Mouse (Mus musculus) kidney, adult 2 months (tissue): ENCODE data around the gene Btbd2. TPM values are rescaled to one million over a fixed set of nuclear protein-coding genes. Genes with fewer than 3 reads are reported as not detected.

Experiments used
- DNase-seq: peaks from one replicate; pipeline ENCODE4 v3.0.0; 2021
- H3K27ac ChIP-seq: fragments of 200-500 bp; 2 replicates; pipeline ENCODE4 v1.5.1; 2012; ENCODE audit warnings: low read depth, low read length, control low read depth, inconsistent platforms; ENCODE audit not compliant: insufficient read depth
- H3K27me3 ChIP-seq: fragments of 200-500 bp; replicated peaks from 2 replicates; pipeline ENCODE4 v1.6.1; 2012; ENCODE audit warnings: mild to moderate bottlenecking, moderate library complexity, low read length, inconsistent platforms; ENCODE audit not compliant: control insufficient read depth, insufficient read depth
- H3K36me3 ChIP-seq: fragments of 200-500 bp; 2 replicates; pipeline ENCODE4 v1.6.1; 2012; ENCODE audit warnings: mild to moderate bottlenecking, moderate library complexity, low read length, inconsistent platforms; ENCODE audit not compliant: control insufficient read depth, insufficient read depth
- H3K4me1 ChIP-seq: fragments of 200-500 bp; 2 replicates; pipeline ENCODE4 v1.6.1; 2011; ENCODE audit warnings: low read length; ENCODE audit not compliant: control insufficient read depth, insufficient read depth
- H3K4me3 ChIP-seq: fragments of 200-500 bp; 2 replicates; pipeline ENCODE4 v1.5.1; 2011; ENCODE audit warnings: mild to moderate bottlenecking, low read depth, low read length, control low read depth; ENCODE audit not compliant: insufficient read depth
- CTCF ChIP-seq: fragments of 200-500 bp; conservative IDR thresholded peaks from 2 replicates; pipeline ENCODE4 v1.5.1; 2011; ENCODE audit warnings: low read depth, mild to moderate bottlenecking, control low read depth, low read length, moderate library complexity, mixed read lengths; ENCODE audit not compliant: insufficient read depth, insufficient read length
- POLR2A ChIP-seq: fragments of 200-500 bp; IDR thresholded peaks from one replicate; pipeline ENCODE4 v1.6.1; 2011; ENCODE audit warnings: low read depth, low read length, control low read depth
- WGBS: fragments of 180-500 bp; shearing (Covaris S2); methylation state at CpG from one replicate; pipeline ENCODE4 v1.1.7; 2018; 5-methylcytosine and 5-hydroxymethylcytosine counted together
- polyA plus RNA-seq: library from polyadenylated mRNA; depleted of rRNA; stranded (reverse); fragments of >200 nt; gene quantifications from 2 replicates; pipeline ENCODE4 v1.2.3, GENCODE M21; 2012

Gene Btbd2
- polyA plus RNA-seq, 1 experiment = 77.7 TPM

- H3K36me3 ChIP-seq = no peaks in the 10 kb centered on the region
- H3K27me3 ChIP-seq = no peaks in the 10 kb centered on the region
- no peak overlapping the region for H3K4me3 ChIP-seq
- no peak overlapping the region for H3K27ac ChIP-seq
- H3K4me1 ChIP-seq = no peaks in the 10 kb centered on the region
- no peak for DNase-seq
- 97% methylated on average over 3 of the region's 3 CpGs for WGBS
- TF ChIP-seq CTCF = no peak
- no peak for TF ChIP-seq POLR2A
Measured at GRCm38 (mm10) chr10:80686617-80687016, 29.7 kb upstream of the Btbd2 start.

DNA sequence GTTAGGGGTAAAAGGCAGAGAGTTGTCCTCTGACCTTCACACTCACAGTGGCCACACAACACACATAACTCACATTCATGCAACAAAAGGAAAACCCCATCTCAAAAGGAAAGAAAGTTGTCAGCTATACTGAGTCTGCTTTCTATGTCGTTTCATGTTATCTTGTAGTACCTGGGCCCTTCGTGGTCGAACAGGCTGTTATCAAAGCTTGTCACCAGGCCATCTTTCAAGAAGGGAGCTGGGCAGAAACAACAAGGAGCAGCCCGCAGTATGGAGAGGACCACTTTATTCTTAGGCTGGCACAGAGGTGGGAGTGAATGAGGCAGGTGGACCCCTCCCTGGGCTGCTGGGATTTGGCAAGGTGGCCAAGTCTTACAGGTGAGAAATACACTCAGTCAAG, 28.1 kb upstream of the Btbd2 start:
- Histone ChIP-seq H3K36me3 (no peaks in the 10 kb centered on the region), H3K4me3 (no peak overlapping the region), H3K4me1 (peaks cover 4% of the 10 kb centered on the region), H3K27ac (no peak overlapping the region), H3K27me3 (no peaks in the 10 kb centered on the region)
- WGBS = 93% methylated on average over 4 of the region's 4 CpGs
- TF ChIP-seq POLR2A (no peak), CTCF (no peak)
- DNase-seq = no peak

DNA sequence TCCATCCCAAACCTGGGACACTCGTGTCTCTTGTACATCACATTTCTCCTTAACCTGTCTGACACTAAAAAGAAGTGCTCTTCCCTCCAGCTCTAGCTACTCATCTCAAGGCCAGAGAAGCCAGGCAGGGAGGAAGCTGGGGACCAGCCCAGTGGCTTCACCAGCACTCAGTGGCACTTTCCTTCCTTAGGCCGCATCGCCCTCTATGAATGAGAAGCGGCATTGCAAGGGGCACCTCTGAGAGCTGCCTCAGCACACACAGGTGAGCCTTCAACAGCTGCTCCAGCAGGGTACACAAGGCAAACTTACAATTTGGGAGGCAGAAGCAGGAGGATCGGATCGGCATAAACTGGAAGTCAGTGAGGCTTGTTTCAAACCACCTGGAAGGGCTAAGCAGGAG, 27.3 kb upstream of the Btbd2 start:
- no peak for TF ChIP-seq POLR2A
- peak; percentile 97 for TF ChIP-seq CTCF
- DNase-seq = peak; percentile 85
- Histone ChIP-seq H3K27ac (no peak overlapping the region), H3K4me1 (peaks cover 12% of the 10 kb centered on the region), H3K4me3 (no peak overlapping the region), H3K27me3 (no peaks in the 10 kb centered on the region), H3K36me3 (no peaks in the 10 kb centered on the region)
- 43% methylated on average over 6 of the region's 6 CpGs for WGBS

- Histone ChIP-seq H3K4me1 (peaks cover 16% of the 10 kb centered on the region), H3K4me3 (no peak overlapping the region), H3K36me3 (no peaks in the 10 kb centered on the region), H3K27ac (no peak overlapping the region), H3K27me3 (no peaks in the 10 kb centered on the region)
- TF ChIP-seq CTCF (no peak), POLR2A (no peak)
- DNase-seq = no peak
- WGBS = 90% methylated on average over 1 of the region's 1 CpGs
Measured at GRCm38 (mm10) chr10:80683647-80684046, 26.8 kb upstream of the Btbd2 start.

DNA sequence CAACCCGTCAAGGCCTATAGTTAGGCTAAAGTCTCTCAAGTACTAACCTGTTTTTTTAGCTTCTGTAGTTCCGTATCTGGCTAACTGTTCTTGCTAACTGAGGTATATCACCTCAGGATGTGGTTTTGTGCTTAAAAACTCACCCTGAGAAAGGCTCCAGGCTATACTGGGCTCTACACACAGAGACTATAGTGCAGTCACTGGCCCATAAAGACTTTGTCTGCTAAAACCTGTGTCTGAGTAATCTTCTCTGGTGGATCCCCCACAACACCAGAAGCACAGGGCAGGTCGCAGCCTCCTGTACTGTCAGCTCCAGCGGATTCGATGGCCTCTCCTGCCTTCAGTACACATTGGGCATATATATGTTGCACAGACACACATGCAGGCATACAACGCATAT, 25.1 kb upstream of the Btbd2 start:
- WGBS = 97% methylated on average over 6 of the region's 6 CpGs
- no peaks in the 10 kb centered on the region for H3K27me3 ChIP-seq
- H3K27ac ChIP-seq = no peak overlapping the region
- TF ChIP-seq CTCF (no peak), POLR2A (no peak)
- no peak for DNase-seq
- no peak overlapping the region for H3K4me3 ChIP-seq
- H3K36me3 ChIP-seq = no peaks in the 10 kb centered on the region
- H3K4me1 ChIP-seq = peaks cover 30% of the 10 kb centered on the region

GRCm38 (mm10) chr10:80680260-80680696, 23.4 kb upstream of the Btbd2 start:
- WGBS = 47% methylated on average over 2 of the region's 2 CpGs
- no peak for DNase-seq
- Histone ChIP-seq H3K27ac (peak overlapping the region; percentile 84), H3K4me1 (peaks cover 31% of the 10 kb centered on the region), H3K4me3 (no peak overlapping the region), H3K36me3 (no peaks in the 10 kb centered on the region), H3K27me3 (no peaks in the 10 kb centered on the region)
- TF ChIP-seq CTCF (no peak), POLR2A (no peak)

DNA sequence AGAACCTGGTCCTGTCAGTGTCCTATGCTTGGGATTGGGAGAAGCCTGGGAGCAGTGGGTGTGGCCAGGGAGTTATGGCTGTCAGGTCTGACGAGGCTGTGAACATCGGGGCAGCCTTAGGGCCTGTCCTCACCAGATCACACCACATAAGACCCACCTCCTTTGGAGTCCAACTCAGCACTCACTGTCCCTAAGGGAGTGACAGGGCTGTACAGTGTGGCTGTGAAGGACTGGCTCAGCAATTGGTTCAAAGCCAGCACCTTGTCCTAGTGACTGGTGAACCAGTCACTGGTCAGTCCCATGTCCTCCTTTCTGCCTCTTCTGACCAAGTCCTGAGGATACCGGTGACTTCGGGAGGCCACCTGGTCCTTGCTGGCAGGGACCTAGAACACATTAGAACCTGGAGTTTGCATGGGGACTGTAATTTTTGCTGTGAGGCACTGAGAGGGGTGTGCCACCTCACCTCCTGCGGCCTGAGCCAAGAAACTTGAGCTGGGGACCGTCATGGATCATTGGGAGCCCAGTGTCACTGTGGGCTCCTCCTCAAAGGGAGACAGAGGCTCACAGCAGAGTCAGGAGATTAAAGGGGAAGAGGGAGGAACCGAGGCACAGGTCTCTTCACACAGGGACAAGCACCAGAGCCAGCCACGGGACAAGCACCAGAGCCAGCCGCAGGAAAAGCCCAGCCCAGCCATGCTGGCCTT, 22.8 kb upstream of the Btbd2 start:
- H3K4me1 ChIP-seq = peaks cover 31% of the 10 kb centered on the region
- peak; percentile 56 for DNase-seq
- H3K27ac ChIP-seq = peak overlapping the region; percentile 84
- TF ChIP-seq POLR2A = no peak
- TF ChIP-seq CTCF = no peak
- no peaks in the 10 kb centered on the region for H3K36me3 ChIP-seq
- no peaks in the 10 kb centered on the region for H3K27me3 ChIP-seq
- H3K4me3 ChIP-seq = no peak overlapping the region
- WGBS = 33% methylated on average over 9 of the region's 9 CpGs
